Mouse (Mus musculus) ES-Bruce4 (cell line): Measurements from ENCODE around the gene Kcnma1. TPM values are rescaled to one million over a fixed set of nuclear protein-coding genes. Genes with fewer than 3 reads are reported as not detected.

Experiments
- H3K27ac ChIP-seq: 2 replicates; pipeline ENCODE4 v1.5.1; 2012; ENCODE audit warnings: low read length, inconsistent platforms; ENCODE audit not compliant: insufficient read depth
- H3K27me3 ChIP-seq: 2 replicates; pipeline ENCODE4 v1.6.1; 2012; ENCODE audit warnings: mild to moderate bottlenecking, low read length, inconsistent platforms; ENCODE audit not compliant: control insufficient read depth, poor library complexity, insufficient read depth, severe bottlenecking
- H3K36me3 ChIP-seq: 2 replicates; pipeline ENCODE4 v1.6.1; 2012; ENCODE audit warnings: inconsistent platforms, mild to moderate bottlenecking, low read length, moderate library complexity; ENCODE audit not compliant: control insufficient read depth, poor library complexity, insufficient read depth, severe bottlenecking
- H3K4me1 ChIP-seq: one replicate; pipeline ENCODE4 v1.8.1; 2011; ENCODE audit warnings: low read length; ENCODE audit not compliant: control insufficient read depth, insufficient read depth
- H3K4me3 ChIP-seq: 2 replicates; pipeline ENCODE4 v1.5.1; 2011; ENCODE audit warnings: low read depth, mild to moderate bottlenecking, low read length
- H3K9ac ChIP-seq: 2 replicates; pipeline ENCODE4 v1.6.1; 2012; ENCODE audit warnings: low read depth, mild to moderate bottlenecking, inconsistent platforms; ENCODE audit not compliant: poor library complexity, severe bottlenecking
- H3K9me3 ChIP-seq: replicated peaks from 2 replicates; pipeline ENCODE4 v1.6.1; 2012; ENCODE audit warnings: mild to moderate bottlenecking, low read length, inconsistent platforms; ENCODE audit not compliant: control insufficient read depth, poor library complexity, insufficient read depth, severe bottlenecking
- CTCF ChIP-seq: IDR thresholded peaks from one replicate; pipeline ENCODE4 v1.8.1; 2011; ENCODE audit warnings: low read depth, low read length
- EP300 ChIP-seq: IDR thresholded peaks from 2 replicates; pipeline ENCODE4 v1.6.1; 2011; ENCODE audit warnings: low read depth, low read length; ENCODE audit not compliant: insufficient read depth
- POLR2A ChIP-seq: IDR thresholded peaks from one replicate; pipeline ENCODE4 v1.8.1; 2011; ENCODE audit warnings: low read length; ENCODE audit not compliant: insufficient read depth
- polyA plus RNA-seq: library from polyadenylated mRNA; stranded (reverse); fragments of >200 nt; gene quantifications from 2 replicates; pipeline ENCODE4 v1.2.4, GENCODE M21; 2011; ENCODE audit warnings: low read depth; ENCODE audit not compliant: missing spikeins, insufficient read depth, insufficient read length

Gene Kcnma1
- polyA plus RNA-seq, 1 experiment: 1.8 TPM

DNA sequence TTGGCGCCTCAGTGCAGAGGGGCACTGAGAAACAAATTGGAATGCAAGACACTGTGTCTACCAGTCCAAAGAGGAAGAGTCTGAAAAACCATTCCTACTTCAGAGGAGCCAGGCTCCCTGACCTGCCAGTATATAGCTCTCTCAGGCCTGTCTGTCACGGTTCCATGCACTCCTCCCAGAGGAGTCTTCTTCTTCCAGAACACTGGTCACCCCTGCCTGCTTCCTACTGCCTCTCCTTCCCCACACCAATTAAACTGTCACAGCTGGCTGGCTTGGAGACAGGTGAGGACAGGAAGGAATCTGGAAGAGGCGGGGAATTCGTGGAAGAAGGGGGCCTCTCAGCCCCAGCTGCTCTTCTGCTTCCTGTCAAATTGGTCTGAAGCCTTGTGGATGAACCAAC, 378.4 kb downstream of the Kcnma1 start:
- Histone ChIP-seq H3K4me1 (no peaks in the 10 kb centered on the region), H3K9ac (no peak overlapping the region), H3K36me3 (no peaks in the 10 kb centered on the region), H3K9me3 (no peaks in the 10 kb centered on the region), H3K4me3 (no peak overlapping the region), H3K27ac (no peak overlapping the region), H3K27me3 (no peaks in the 10 kb centered on the region)
- TF ChIP-seq CTCF (no peak), POLR2A (no peak), EP300 (no peak)

DNA sequence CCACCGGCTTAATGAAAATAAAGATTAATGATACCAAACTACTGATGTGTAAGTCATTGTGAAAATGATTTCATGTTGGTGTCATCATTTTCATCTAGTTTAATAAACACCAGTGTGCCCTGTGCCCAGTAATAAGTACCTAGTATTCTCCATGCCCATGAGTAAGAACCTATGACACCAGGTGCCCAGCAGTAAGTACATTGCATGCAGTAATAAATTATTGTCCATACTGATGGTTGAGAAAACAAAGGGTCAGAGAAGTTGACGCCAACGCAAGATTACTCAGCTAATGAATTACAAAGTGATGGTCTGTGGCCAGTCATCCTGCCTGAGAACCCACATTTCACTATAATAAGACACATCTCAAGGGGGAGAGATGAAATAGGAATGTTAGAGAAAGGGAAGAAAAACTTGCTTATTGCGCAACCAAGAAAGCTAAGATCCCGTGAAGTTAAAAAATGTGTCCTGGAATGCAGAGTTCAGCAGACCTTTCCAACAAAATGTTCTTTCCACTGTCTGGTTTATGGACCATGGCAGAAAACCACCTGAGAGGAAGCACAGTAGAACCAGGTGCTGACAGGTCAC, 381.2 kb downstream of the Kcnma1 start:
- no peak for TF ChIP-seq EP300
- TF ChIP-seq POLR2A: no peak
- TF ChIP-seq CTCF: no peak
- no peaks in the 10 kb centered on the region for H3K36me3 ChIP-seq
- H3K4me3 ChIP-seq: no peak overlapping the region

DNA sequence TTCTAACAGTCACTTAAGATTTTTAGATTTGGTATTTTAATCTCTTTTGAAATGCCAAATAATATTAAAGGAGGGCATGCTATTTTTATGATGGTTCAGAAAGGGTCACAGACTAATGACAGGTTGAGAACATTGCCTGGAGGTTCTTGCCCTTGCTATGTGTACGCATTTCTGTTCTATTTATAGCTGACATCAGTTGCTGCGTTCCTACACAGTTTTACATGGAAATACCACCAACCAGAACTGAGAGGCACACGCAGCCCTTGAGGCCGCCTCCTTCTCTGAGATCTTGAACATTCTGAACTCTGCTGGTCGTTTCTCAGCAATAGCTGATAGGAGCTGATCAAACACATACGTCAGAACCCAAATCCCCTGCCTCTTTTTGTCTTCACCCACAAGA, 387.4 kb downstream of the Kcnma1 start:
- H3K9me3 ChIP-seq: no peaks in the 10 kb centered on the region
- H3K9ac ChIP-seq: no peak overlapping the region
- TF ChIP-seq EP300: no peak
- TF ChIP-seq POLR2A: no peak
- no peak for TF ChIP-seq CTCF
- H3K4me3 ChIP-seq: no peak overlapping the region
- H3K36me3 ChIP-seq: no peaks in the 10 kb centered on the region
- no peaks in the 10 kb centered on the region for H3K4me1 ChIP-seq
- H3K27me3 ChIP-seq: no peaks in the 10 kb centered on the region
- H3K27ac ChIP-seq: no peak overlapping the region

More for the DNA sequence above, 381.2 kb downstream of the Kcnma1 start:
- Histone ChIP-seq H3K9me3 (no peaks in the 10 kb centered on the region), H3K9ac (no peak overlapping the region), H3K27ac (no peak overlapping the region), H3K4me1 (no peaks in the 10 kb centered on the region), H3K27me3 (no peaks in the 10 kb centered on the region)

DNA sequence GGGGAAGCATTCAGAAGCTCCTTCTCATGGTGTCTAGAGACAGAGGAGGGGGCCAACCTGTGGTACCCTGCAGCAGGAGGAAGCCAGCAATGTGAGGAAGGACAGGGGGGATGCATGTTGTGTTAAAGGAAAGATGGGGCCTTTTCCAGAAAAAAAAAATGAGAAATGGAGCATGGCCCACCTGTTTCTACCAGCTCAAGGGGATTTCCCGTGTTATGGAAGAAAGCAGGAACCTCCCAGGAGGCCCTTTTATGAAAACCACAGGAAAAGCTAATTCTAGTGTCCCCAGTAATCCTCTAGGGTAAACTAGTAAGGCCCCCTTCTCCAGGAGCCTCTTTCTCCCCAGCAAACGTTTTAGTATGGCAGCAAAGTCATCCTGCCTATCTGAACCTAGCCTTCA, 388.2 kb downstream of the Kcnma1 start:
- no peaks in the 10 kb centered on the region for H3K9me3 ChIP-seq
- no peaks in the 10 kb centered on the region for H3K27me3 ChIP-seq
- H3K27ac ChIP-seq: no peak overlapping the region
- no peaks in the 10 kb centered on the region for H3K4me1 ChIP-seq
- no peaks in the 10 kb centered on the region for H3K36me3 ChIP-seq
- H3K9ac ChIP-seq: no peak overlapping the region
- no peak overlapping the region for H3K4me3 ChIP-seq
- TF ChIP-seq EP300 (no peak), CTCF (no peak)

DNA sequence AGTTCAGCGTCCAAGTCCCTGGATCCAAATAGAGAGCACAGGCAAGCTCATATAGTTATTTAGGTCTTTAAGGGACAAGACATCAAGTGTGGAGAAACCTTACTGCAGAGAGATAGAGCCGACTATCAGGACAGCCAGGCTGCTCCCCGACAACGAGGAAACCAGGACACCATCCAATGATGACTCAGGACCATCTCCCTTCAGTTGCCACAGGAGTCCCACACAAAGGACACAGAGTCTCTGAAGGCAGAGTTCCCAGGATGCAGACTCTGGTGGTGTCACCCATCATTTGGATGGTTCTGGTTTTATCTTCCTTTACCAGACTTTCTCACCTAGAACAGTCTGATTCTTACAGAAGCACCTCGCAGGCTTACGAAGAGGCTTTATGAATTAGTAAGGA, 388.9 kb downstream of the Kcnma1 start:
- H3K9ac ChIP-seq: no peak overlapping the region
- TF ChIP-seq EP300: no peak
- no peak for TF ChIP-seq CTCF
- TF ChIP-seq POLR2A: no peak
- H3K36me3 ChIP-seq: no peaks in the 10 kb centered on the region
- no peak overlapping the region for H3K27ac ChIP-seq
- H3K4me3 ChIP-seq: no peak overlapping the region
- H3K27me3 ChIP-seq: no peaks in the 10 kb centered on the region
- no peaks in the 10 kb centered on the region for H3K4me1 ChIP-seq
- H3K9me3 ChIP-seq: no peaks in the 10 kb centered on the region

DNA sequence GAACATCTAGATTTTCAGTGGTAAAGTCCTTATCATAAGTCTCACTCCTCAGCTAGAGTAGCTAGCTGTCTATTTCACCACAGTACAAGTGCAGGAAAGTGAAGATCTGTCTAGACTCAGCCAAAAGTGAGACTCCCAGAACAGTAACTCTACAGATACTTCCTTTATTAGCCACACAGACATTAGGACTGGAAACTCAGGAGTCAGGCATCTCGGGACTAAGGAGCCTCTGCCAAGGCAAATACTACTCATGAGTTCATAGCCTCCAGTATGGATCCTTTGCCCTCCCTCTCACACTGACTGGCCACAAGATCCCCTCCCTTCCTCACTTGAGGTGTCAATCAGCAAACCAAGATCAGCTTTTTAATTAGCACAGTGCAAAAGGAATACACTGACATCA, 389.8 kb downstream of the Kcnma1 start:
- H3K36me3 ChIP-seq: no peaks in the 10 kb centered on the region
- H3K4me1 ChIP-seq: no peaks in the 10 kb centered on the region
- H3K27ac ChIP-seq: no peak overlapping the region
- H3K9me3 ChIP-seq: no peaks in the 10 kb centered on the region
- H3K4me3 ChIP-seq: no peak overlapping the region
- H3K27me3 ChIP-seq: no peaks in the 10 kb centered on the region
- no peak overlapping the region for H3K9ac ChIP-seq
- TF ChIP-seq EP300 (no peak), POLR2A (no peak), CTCF (no peak)
